11 mouse cellular contexts compared by ENCODE assay signal in the genomic region with DNA sequence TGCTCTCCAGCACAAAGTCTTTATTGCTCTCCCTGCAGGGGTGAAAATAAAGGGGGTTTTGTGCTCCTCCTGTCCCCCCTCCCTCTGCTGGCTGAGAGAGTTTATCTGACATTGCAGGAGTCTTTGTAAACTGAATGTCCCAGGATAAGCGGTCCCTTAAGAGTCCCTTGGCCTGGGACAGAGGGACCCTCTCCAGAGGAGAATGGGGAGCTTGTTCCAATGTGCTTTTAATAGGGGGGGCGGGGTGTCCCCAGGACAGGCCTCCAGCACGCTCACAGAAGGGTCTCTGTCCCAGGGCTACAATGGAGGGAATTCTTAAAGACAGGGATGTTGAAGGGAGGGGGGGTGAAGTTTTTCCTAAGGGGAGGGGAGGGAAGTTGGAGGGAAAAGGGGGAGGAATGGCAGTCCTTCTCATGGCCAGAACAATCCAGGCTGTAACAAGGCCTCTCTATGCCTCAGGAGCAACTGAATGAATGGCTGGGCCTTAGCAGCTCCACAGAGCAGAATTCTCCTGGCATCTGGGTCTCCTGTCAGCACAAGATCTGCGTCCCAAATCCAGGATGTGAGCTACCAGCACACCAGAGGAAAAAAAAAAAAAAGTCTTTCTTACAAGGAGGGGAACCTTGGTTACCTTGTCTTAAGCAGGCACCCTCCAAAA.
A peak's percentile ranks its signal among the peaks of the same experiment; 100 is the strongest.
DNase-seq lines count a peak whose midpoint lies in the region; ATAC-seq lines count a peak whose summit lies in the region.
"Had no signal": no experiment of that assay in that cellular context is flagged by ENCODE, and none has a peak within 500 bp of the region (broad histone marks: within the 10 kb centered on the region; RNA-seq: fewer than 3 reads in every experiment).

No protein-coding gene starts in this region.

- H3K36me3 ChIP-seq in embryonic facial prominence, embryonic 13.5 days: no peaks in the 10 kb centered on the region
- H3K36me3 ChIP-seq in hindbrain, embryonic 10.5 days: no peaks in the 10 kb centered on the region
- no peaks in the 10 kb centered on the region for H3K36me3 ChIP-seq in midbrain, embryonic 12.5 days
- H3K36me3 ChIP-seq: G1E had no signal

- H3K27ac ChIP-seq in embryonic facial prominence, embryonic 13.5 days: peak overlapping the region; percentile 76; the same call in 1 of the 2 replicates
- peak overlapping the region; percentile 85 for H3K27ac ChIP-seq in hindbrain, embryonic 10.5 days
- peak overlapping the region; percentile 83 for H3K27ac ChIP-seq in midbrain, embryonic 12.5 days (replicated peaks)

- ATAC-seq in embryonic facial prominence, embryonic 13.5 days (ENCODE audit: insufficient number of reproducible peaks, insufficient read depth, low FRiP score, low TSS enrichment, low read depth): no peak
- peak; percentile 93 for ATAC-seq in midbrain, embryonic 12.5 days (ENCODE audit: low FRiP score, low read depth)

- H3K9me3 ChIP-seq in embryonic facial prominence, embryonic 13.5 days: no peaks in the 10 kb centered on the region
- no peaks in the 10 kb centered on the region for H3K9me3 ChIP-seq in hindbrain, embryonic 10.5 days
- H3K9me3 ChIP-seq in midbrain, embryonic 12.5 days: no peaks in the 10 kb centered on the region

- H3K4me1 ChIP-seq in embryonic facial prominence, embryonic 13.5 days: peaks cover 46% of the 10 kb centered on the region
- peaks cover 88% of the 10 kb centered on the region for H3K4me1 ChIP-seq in hindbrain, embryonic 10.5 days (replicated peaks)
- peaks cover 70% of the 10 kb centered on the region for H3K4me1 ChIP-seq in midbrain, embryonic 12.5 days

- no peak overlapping the region for H3K9ac ChIP-seq in embryonic facial prominence, embryonic 13.5 days
- no peak overlapping the region for H3K9ac ChIP-seq in midbrain, embryonic 12.5 days (replicated peaks)

- WGBS in embryonic facial prominence, embryonic 13.5 days: 32% methylated on average over 4 of the region's 4 CpGs
- 22% methylated on average over 4 of the region's 4 CpGs for WGBS in hindbrain, embryonic 10.5 days
- 23% methylated on average over 4 of the region's 4 CpGs for WGBS in midbrain, embryonic 12.5 days

- no peak overlapping the region for H3K4me3 ChIP-seq in embryonic facial prominence, embryonic 13.5 days
- no peak overlapping the region; the same call in 1 of the 2 replicates for H3K4me3 ChIP-seq in hindbrain, embryonic 10.5 days
- H3K4me3 ChIP-seq in midbrain, embryonic 12.5 days: no peak overlapping the region
- H3K4me3 ChIP-seq: erythroblast, embryonic 14.5 days had no signal

- peak; percentile 55 for DNase-seq in layer of hippocampus, adult 11-12 months (ENCODE audit: low spot score)
- no peak for DNase-seq in layer of hippocampus, postnatal 36 days
- peak; percentile 63 for DNase-seq in hindbrain, embryonic 10.5 days (ENCODE audit: low spot score)
- DNase-seq in adrenal gland, postnatal 25 days: no peak
- no peak for DNase-seq in cerebellum, adult 8-10 months
- DNase-seq in gastrocnemius, postnatal 10 days: no peak
- DNase-seq: kidney, adult 8-10 months had no signal

- no peak overlapping the region for H3K4me2 ChIP-seq in embryonic facial prominence, embryonic 13.5 days
- H3K4me2 ChIP-seq in midbrain, embryonic 12.5 days (replicated peaks): no peak overlapping the region

- H3K27me3 ChIP-seq in embryonic facial prominence, embryonic 13.5 days: no peaks in the 10 kb centered on the region
- H3K27me3 ChIP-seq in hindbrain, embryonic 10.5 days (ENCODE audit: insufficient read depth, poor library complexity, severe bottlenecking): peaks cover 51% of the 10 kb centered on the region
- peaks cover 84% of the 10 kb centered on the region for H3K27me3 ChIP-seq in midbrain, embryonic 12.5 days

Comparison
In these comparisons a context has a peak if more than half of its experiments do, and no peak if none do; other contexts are left out.
1. DNase-seq: peak in layer of hippocampus, adult 11-12 months (single experiment) and hindbrain, embryonic 10.5 days (single experiment); none in layer of hippocampus, postnatal 36 days (0 of 2), adrenal gland, postnatal 25 days (single experiment), cerebellum, adult 8-10 months (single experiment) and gastrocnemius, postnatal 10 days (single experiment).
2. Peak in every context shown above with its lines, with median percentiles within 50 percentile points of each other: H3K27ac ChIP-seq.